ENCODE assay signal across 13 mouse cellular contexts in the genomic region with DNA sequence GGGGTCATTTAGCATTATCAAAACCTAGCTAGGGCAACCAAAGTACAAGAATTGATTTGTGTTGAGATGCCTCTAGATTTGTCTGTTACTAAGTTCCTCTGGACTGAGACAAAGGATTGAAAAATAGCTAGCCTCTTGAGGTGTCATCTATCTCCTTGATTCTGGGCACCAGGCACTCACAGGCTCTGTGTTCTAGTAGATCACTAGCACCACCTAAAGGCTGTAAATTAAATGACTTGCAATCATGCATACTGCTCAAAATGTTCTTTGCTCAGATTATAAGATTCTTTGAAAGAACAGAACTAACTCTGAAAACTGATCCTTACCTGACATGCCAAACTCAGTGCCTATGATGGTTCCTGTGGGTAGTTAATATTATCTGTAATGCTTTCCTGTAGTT. TPM values are rescaled to one million over a fixed set of nuclear protein-coding genes. Genes with fewer than 3 reads are reported as not detected.
DNase-seq lines count a peak whose midpoint lies in the region; ATAC-seq and TF ChIP-seq lines count a peak whose summit lies in the region.
"Had no signal": no experiment of that assay in that cellular context is flagged by ENCODE, and none has a peak within 500 bp of the region (broad histone marks: within the 10 kb centered on the region; RNA-seq: fewer than 3 reads in every experiment).

No protein-coding gene starts in this region.

- no peak overlapping the region for H3K4me2 ChIP-seq in intestine, postnatal 0 days (replicated peaks; ENCODE audit: low read depth)
- H3K4me2 ChIP-seq in intestine, embryonic 15.5 days (replicated peaks): no peak overlapping the region
- H3K4me2 ChIP-seq: heart, embryonic 15.5 days had no signal

- no peak for ATAC-seq in intestine, postnatal 0 days
- no peak for ATAC-seq in intestine, embryonic 15.5 days
- ATAC-seq: forebrain, embryonic 16.5 days had no signal

- H3K9ac ChIP-seq in intestine, postnatal 0 days (ENCODE audit: low read depth, low read length): no peak overlapping the region
- H3K9ac ChIP-seq in intestine, embryonic 15.5 days: no peak overlapping the region
- H3K9ac ChIP-seq: heart, embryonic 15.5 days had no signal

- no peaks in the 10 kb centered on the region for H3K27me3 ChIP-seq in intestine, postnatal 0 days (replicated peaks; ENCODE audit: control insufficient read depth, insufficient read depth, low read length)
- H3K27me3 ChIP-seq in intestine, embryonic 15.5 days (replicated peaks): no peaks in the 10 kb centered on the region
- H3K27me3 ChIP-seq in E14TG2a.4 (ENCODE audit: insufficient read depth, low read length): no peaks in the 10 kb centered on the region
- H3K27me3 ChIP-seq: heart, embryonic 15.5 days had no signal

- H3K36me3 ChIP-seq in intestine, postnatal 0 days (ENCODE audit: control insufficient read depth, insufficient read depth): no peaks in the 10 kb centered on the region
- H3K36me3 ChIP-seq in intestine, embryonic 15.5 days: no peaks in the 10 kb centered on the region
- H3K36me3 ChIP-seq in E14TG2a.4 (ENCODE audit: insufficient read depth, low read length): no peaks in the 10 kb centered on the region
- H3K36me3 ChIP-seq: heart, embryonic 15.5 days had no signal

- TF ChIP-seq CTCF in intestine, postnatal 0 days (IDR thresholded peaks at IDR 0.05; ENCODE audit: low read depth): peak; percentile 73
- TF ChIP-seq CTCF in E14TG2a.4 (conservative IDR thresholded peaks at IDR 0.05; ENCODE audit: low read length): peak; percentile 25

- H3K4me3 ChIP-seq in intestine, postnatal 0 days (ENCODE audit: low read depth, low read length): no peak overlapping the region
- no peak overlapping the region for H3K4me3 ChIP-seq in intestine, embryonic 15.5 days (replicated peaks)
- H3K4me3 ChIP-seq in E14TG2a.4 (replicated peaks; ENCODE audit: low read length): no peak overlapping the region
- H3K4me3 ChIP-seq: heart, embryonic 15.5 days had no signal

- no peaks in the 10 kb centered on the region for H3K9me3 ChIP-seq in intestine, postnatal 0 days (ENCODE audit: control insufficient read depth)
- no peaks in the 10 kb centered on the region for H3K9me3 ChIP-seq in intestine, embryonic 15.5 days
- no peaks in the 10 kb centered on the region for H3K9me3 ChIP-seq in E14TG2a.4 (ENCODE audit: low read length)
- H3K9me3 ChIP-seq: heart, embryonic 15.5 days had no signal

- no peaks in the 10 kb centered on the region for H3K4me1 ChIP-seq in intestine, postnatal 0 days (replicated peaks; ENCODE audit: control insufficient read depth, insufficient read depth, low read length)
- H3K4me1 ChIP-seq in intestine, embryonic 15.5 days (replicated peaks): no peaks in the 10 kb centered on the region
- H3K4me1 ChIP-seq in E14TG2a.4 (replicated peaks; ENCODE audit: low read depth, low read length): no peaks in the 10 kb centered on the region
- H3K4me1 ChIP-seq: heart, embryonic 15.5 days had no signal

- no peak overlapping the region for H3K27ac ChIP-seq in intestine, postnatal 0 days (ENCODE audit: low read depth, low read length)
- no peak overlapping the region for H3K27ac ChIP-seq in intestine, embryonic 15.5 days
- H3K27ac ChIP-seq: heart, embryonic 15.5 days had no signal

- peak; percentile 59 for DNase-seq in 3T3-L1 (ENCODE audit: low read depth, low spot score)
- peak; percentile 20 for DNase-seq in embryo, embryonic 11 days
- no peak for DNase-seq in adrenal gland, postnatal 36 days
- DNase-seq in right cerebral cortex, postnatal 14 days: no peak
- DNase-seq in testis, postnatal 10 days (ENCODE audit: low spot score): no peak
- DNase-seq: cerebellum, adult 2 months; kidney, adult 8-10 months had no signal

RNA-seq across cellular contexts. Expression of a gene that starts 43.1 kb away (rescaled TPM):
- polyA plus RNA-seq in intestine, postnatal 0 days (2015; fragmentation: Nextera tagmentation; extraction: Ambion mirVana): 247 and 294 TPM in 2 replicates
- polyA plus RNA-seq in intestine, embryonic 15.5 days (2015; fragmentation: Nextera tagmentation; extraction: Ambion mirVana): 99.4 and 117 TPM in 2 replicates
- total RNA-seq in adrenal gland, postnatal 36 days (2021): 10 to 100 TPM; 19.2 to 19.5 TPM
- total RNA-seq: megakaryocyte progenitor cell, adult 5-6 weeks had no signal

RNA-seq across cellular contexts. Expression of a gene that starts 51.3 kb away (rescaled TPM):
- 0.08 and 0.12 TPM in 2 replicates for polyA plus RNA-seq in intestine, postnatal 0 days (2015; fragmentation: Nextera tagmentation; extraction: Ambion mirVana)
- 0.16 and 0.30 TPM in 2 replicates for polyA plus RNA-seq in intestine, embryonic 15.5 days (2015; fragmentation: Nextera tagmentation; extraction: Ambion mirVana)
- total RNA-seq in adrenal gland, postnatal 36 days (2021): not detected
- total RNA-seq: megakaryocyte progenitor cell, adult 5-6 weeks had no signal

Comparison
In these comparisons a context has a peak if more than half of its experiments do, and no peak if none do; other contexts are left out.
1. DNase-seq: peak in 3T3-L1 (single experiment) and embryo, embryonic 11 days (single experiment); none in adrenal gland, postnatal 36 days (0 of 2), right cerebral cortex, postnatal 14 days (single experiment) and testis, postnatal 10 days (single experiment).